Mouse (Mus musculus) hindbrain, postnatal 0 days (tissue): ENCODE measurements at regions not wholly inside any gene's neighbourhood (a gene's known extent, or its start where the extent isn't known, plus 50 kb on each side); places are given as distances from the start of the nearest gene placed in this dataset.
A peak's percentile ranks its signal among the peaks of the same experiment; 100 is the strongest.

Source experiments
- ATAC-seq: fragments of 200-750 bp; cut with Nextera tagmentation; 2 replicates; pipeline ENCODE4 v1.8.0; 2017; ENCODE audit warnings: mild to moderate bottlenecking, moderate TSS enrichment, moderate library complexity
- DNase-seq: peaks from one replicate; pipeline ENCODE4 v3.0.0-alpha.2; 2015; ENCODE audit warnings: low spot score
- H3K27ac ChIP-seq: fragments of 300-500 bp; sonication (generic); 2 replicates; pipeline ENCODE4 v1.5.1; 2014; ENCODE audit warnings: mild to moderate bottlenecking
- H3K27me3 ChIP-seq: fragments of 300-500 bp; sonication (generic); 2 replicates; pipeline ENCODE4 v1.6.1; 2014; ENCODE audit warnings: low read length, mixed read lengths; ENCODE audit not compliant: insufficient read depth
- H3K36me3 ChIP-seq: fragments of 300-500 bp; sonication (generic); 2 replicates; pipeline ENCODE4 v1.6.1; 2014; ENCODE audit warnings: low read length, mixed read lengths; ENCODE audit not compliant: insufficient read depth
- H3K4me1 ChIP-seq: fragments of 300-500 bp; sonication (generic); 2 replicates; pipeline ENCODE4 v1.6.1; 2014; ENCODE audit warnings: antibody characterized with exemption, low read length, mixed read lengths; ENCODE audit not compliant: insufficient read depth
- H3K4me2 ChIP-seq: fragments of 300-500 bp; sonication (generic); 2 replicates; pipeline ENCODE4 v1.6.1; 2014; ENCODE audit warnings: low read depth, mild to moderate bottlenecking, low read length, moderate library complexity, mixed read lengths
- H3K4me3 ChIP-seq: fragments of 300-500 bp; sonication (generic); 2 replicates; pipeline ENCODE4 v1.5.1; 2014; ENCODE audit warnings: low read length
- H3K9ac ChIP-seq: fragments of 300-500 bp; sonication (generic); replicated peaks from 2 replicates; pipeline ENCODE4 v1.6.1; 2014; ENCODE audit warnings: mild to moderate bottlenecking, low read length, moderate library complexity, mixed read lengths
- H3K9me3 ChIP-seq: fragments of 300-500 bp; sonication (generic); 2 replicates; pipeline ENCODE4 v1.6.1; 2016; ENCODE audit warnings: low read length, mixed read lengths
- CTCF ChIP-seq: IDR thresholded peaks from 2 replicates; pipeline ENCODE4 v1.5.1; 2016; ENCODE audit warnings: antibody characterized with exemption, control low read depth, low read depth
- whole genome bisulfite sequencing: fragments of 180-500 bp; shearing (Covaris S2); extraction: QIAGEN DNeasy Blood & Tissue Kit; methylation state at CpG from one replicate; pipeline ENCODE4 v1.1.7; 2014; 5-methylcytosine and 5-hydroxymethylcytosine counted together

DNA sequence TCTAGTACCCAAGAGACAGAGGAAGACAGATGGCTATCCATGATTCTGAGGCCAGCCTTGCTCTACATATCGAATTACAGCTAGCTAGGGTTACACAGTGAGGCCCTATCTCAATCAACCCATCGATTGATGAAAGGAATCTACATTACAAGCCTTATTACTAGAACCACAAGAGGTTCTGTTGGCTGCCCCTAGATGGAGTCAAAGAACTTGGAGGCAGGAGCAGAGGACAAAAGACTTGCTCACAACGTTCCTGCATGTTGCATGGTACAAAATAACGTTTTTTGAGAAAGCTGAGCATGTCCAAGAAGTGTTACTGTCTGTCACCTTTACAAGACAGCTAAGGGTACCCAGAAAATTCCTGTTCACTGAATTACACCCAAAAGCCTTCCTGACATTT is 129.8 kb downstream of the Usp46 start:
- H3K27me3 ChIP-seq, result no peaks in the 10 kb centered on the region
- H3K36me3 ChIP-seq, result no peaks in the 10 kb centered on the region
- H3K9me3 ChIP-seq, result no peaks in the 10 kb centered on the region
- 57% methylated on average over 4 of the region's 4 CpGs for WGBS
- no peak for ATAC-seq
- H3K4me3 ChIP-seq, result no peak overlapping the region
- H3K4me2 ChIP-seq, result no peak overlapping the region
- peaks cover 6% of the 10 kb centered on the region; the same call in 1 of the 2 replicates for H3K4me1 ChIP-seq
- H3K27ac ChIP-seq, result no peak overlapping the region
- no peak overlapping the region for H3K9ac ChIP-seq
- peak; percentile 22 for DNase-seq
- peak; percentile 54 for TF ChIP-seq CTCF

DNA sequence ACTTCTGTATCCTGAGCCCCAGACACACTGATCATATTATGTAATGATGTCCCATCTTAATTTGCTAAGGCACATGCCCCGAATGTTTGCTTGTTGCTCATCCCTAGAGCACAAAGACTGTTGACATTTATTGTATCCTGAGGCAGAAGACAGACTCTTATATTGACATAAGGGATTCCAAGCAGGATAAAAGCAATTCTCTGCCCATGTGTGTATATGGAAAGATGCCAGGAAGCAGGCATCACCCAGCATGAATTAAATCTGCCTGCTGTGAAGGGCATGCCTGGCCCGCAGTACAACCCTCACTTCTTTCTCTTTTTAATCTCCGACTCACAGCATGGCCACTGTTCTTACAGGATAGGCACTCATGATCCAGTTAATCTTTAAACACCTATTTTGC is 125.3 kb downstream of the Usp46 start:
- Histone ChIP-seq H3K27me3 (no peaks in the 10 kb centered on the region), H3K27ac (no peak overlapping the region), H3K36me3 (no peaks in the 10 kb centered on the region), H3K9ac (no peak overlapping the region), H3K4me1 (peaks cover 6% of the 10 kb centered on the region; the same call in 1 of the 2 replicates), H3K9me3 (no peaks in the 10 kb centered on the region), H3K4me3 (no peak overlapping the region), H3K4me2 (no peak overlapping the region)
- 10% methylated on average over 3 of the region's 3 CpGs for WGBS
- no peak for TF ChIP-seq CTCF
- DNase-seq, result peak; percentile 56
- ATAC-seq, result no peak

DNA sequence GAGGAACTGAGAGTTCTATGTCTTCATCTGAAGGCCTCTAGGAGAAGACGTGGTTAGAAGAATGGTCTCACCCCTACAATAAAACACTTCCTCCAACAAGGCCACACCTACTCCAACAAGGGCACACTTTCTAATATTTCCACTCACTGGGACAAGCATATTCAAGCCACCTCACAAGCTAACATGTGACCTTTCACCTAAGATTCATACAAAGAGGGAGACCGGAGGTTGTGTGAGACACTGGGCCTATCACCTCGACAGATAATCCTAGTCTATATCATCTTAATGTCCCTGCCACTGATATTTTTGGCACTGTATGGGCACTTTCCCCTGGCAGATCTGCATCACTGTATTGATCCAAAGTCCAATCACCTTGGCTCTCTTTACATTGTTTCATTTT is 122.6 kb downstream of the Usp46 start:
- no peaks in the 10 kb centered on the region for H3K36me3 ChIP-seq
- no peak for DNase-seq
- H3K4me1 ChIP-seq, result peaks cover 6% of the 10 kb centered on the region; the same call in 1 of the 2 replicates
- ATAC-seq, result no peak
- WGBS, result 98% methylated on average over 3 of the region's 3 CpGs
- no peaks in the 10 kb centered on the region for H3K9me3 ChIP-seq
- H3K9ac ChIP-seq, result no peak overlapping the region
- H3K27ac ChIP-seq, result no peak overlapping the region
- TF ChIP-seq CTCF, result no peak
- H3K4me2 ChIP-seq, result no peak overlapping the region
- H3K27me3 ChIP-seq, result no peaks in the 10 kb centered on the region
- no peak overlapping the region for H3K4me3 ChIP-seq

DNA sequence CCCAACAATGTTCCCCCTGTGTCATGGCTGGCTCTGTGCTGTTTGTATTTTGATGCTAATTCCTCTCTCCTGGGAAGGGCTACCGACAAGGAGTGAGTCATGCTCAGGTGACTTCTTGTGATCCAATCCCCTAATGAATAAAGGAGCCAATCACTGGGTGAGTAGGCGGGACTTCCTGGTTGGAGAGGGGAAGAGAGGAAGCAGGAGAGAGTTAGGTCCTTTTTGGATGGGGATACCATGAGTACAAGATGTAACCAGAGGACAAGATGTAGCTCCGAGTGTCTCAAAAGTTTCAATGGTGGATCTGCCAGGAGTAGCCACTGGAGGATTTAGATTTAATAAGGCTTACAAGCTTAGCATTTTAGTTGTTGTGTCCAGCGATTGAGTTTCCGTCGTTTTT is 122.1 kb downstream of the Usp46 start:
- Histone ChIP-seq H3K9ac (no peak overlapping the region), H3K27ac (no peak overlapping the region), H3K4me3 (no peak overlapping the region), H3K4me2 (no peak overlapping the region), H3K36me3 (no peaks in the 10 kb centered on the region), H3K27me3 (no peaks in the 10 kb centered on the region), H3K4me1 (peaks cover 6% of the 10 kb centered on the region; the same call in 1 of the 2 replicates), H3K9me3 (no peaks in the 10 kb centered on the region)
- DNase-seq (no peak), ATAC-seq (no peak)
- 88% methylated on average over 6 of the region's 6 CpGs for WGBS
- no peak for TF ChIP-seq CTCF

DNA sequence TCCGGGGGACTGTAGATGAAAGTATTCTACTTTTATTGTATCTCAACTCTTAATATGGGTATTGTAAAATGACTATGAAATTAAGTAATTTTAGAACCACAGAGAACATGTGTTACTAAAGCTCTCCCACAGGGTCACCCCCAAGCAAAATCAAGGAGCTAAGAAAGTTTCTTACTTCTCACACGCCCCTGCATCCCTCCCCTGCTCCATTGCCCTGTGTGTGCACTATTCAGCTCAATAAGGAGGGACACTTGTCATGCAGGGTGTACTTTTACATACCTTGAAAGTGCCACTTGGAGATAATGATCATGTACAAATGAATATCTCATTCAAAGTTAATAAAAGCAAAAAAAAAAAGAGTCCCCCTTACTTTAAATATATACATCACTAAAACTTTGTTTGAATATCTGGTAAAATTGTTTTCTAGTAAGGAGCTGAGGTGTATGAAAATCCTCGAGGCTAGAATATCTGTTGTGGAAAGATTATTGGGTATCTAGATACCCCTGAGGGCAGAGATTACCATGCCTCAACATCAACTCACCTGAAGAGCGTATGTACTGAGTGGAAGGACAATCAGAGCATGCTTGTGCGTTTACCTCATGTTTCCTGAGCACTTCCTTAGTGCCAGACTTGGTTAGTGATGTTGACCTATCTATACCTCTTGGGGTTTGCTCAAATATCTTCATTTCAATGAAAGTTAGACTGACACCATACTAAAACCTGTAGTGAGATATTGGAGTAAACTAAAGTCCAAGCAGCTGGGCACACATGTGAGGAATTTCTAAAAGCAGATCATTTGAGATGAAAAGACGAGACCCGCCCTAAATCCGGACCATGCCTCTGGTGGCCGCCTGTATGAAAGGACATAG is 120.0 kb downstream of the Usp46 start:
- no peak for ATAC-seq
- no peak for TF ChIP-seq CTCF
- 92% methylated on average over 9 of the region's 9 CpGs for WGBS

More for the DNA sequence above, 120.0 kb downstream of the Usp46 start:
- DNase-seq, result no peak
- Histone ChIP-seq H3K4me1 (peaks cover 5% of the 10 kb centered on the region; the same call in 1 of the 2 replicates), H3K9ac (no peak overlapping the region), H3K27ac (no peak overlapping the region), H3K36me3 (no peaks in the 10 kb centered on the region), H3K4me2 (no peak overlapping the region), H3K9me3 (no peaks in the 10 kb centered on the region), H3K4me3 (no peak overlapping the region), H3K27me3 (no peaks in the 10 kb centered on the region)
